Mouse (Mus musculus) kidney, postnatal 10 days (tissue): ENCODE results near the gene Vps18.
A peak's percentile ranks its signal among the peaks of the same experiment; 100 is the strongest.

Experiments
- DNase-seq: peaks from one replicate; pipeline ENCODE4 v3.0.0; 2021; ENCODE audit warnings: mixed read lengths

The Vps18 gene

GRCm38 (mm10) chr2:119322587-119323300, 34.2 kb downstream of the Vps18 start:
- DNase-seq, result peak; percentile 61

GRCm38 (mm10) chr2:119323866-119324575, 35.5 kb downstream of the Vps18 start:
- no peak for DNase-seq

GRCm38 (mm10) chr2:119324576-119325318, 36.2 kb downstream of the Vps18 start:
- DNase-seq, result peak; percentile 70

DNA sequence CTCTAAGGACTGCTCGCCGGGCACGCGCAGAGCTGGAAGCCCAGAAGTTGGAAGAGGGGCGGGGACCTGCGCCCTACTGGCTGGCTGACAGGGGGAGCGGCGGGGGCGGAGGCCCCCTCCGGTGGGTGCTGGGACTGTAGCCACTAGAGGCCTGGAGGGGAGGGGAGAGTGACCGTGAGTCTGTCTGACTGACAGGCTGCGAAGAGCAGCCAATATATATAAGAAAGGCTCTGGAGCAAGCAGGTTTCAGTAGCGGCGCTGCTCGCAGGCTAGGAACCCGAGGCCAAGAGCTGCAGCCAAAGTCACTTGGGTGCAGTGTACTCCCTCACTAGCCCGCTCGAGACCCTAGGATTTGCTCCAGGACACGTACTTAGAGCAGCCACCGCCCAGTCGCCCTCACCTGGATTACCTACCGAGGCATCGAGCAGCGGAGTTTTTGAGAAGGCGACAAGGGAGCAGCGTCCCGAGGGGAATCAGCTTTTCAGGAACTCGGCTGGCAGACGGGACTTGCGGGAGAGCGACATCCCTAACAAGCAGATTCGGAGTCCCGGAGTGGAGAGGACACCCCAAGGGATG, 37.1 kb downstream of the Vps18 start, which contains the start of gene Dll4:
Dll4 (plus strand) TSS at position 217 of the 576 bp plus-strand sequence.
- DNase-seq, result peak; percentile 86

- DNase-seq, result peak; percentile 54
Measured at GRCm38 (mm10) chr2:119326161-119327101, 37.9 kb downstream of the Vps18 start.

GRCm38 (mm10) chr2:119327102-119327480, 38.6 kb downstream of the Vps18 start:
- DNase-seq, result peak; percentile 87

- DNase-seq, result no peak
Measured at GRCm38 (mm10) chr2:119327942-119328526, 39.5 kb downstream of the Vps18 start.

- no peak for DNase-seq
Measured at GRCm38 (mm10) chr2:119328546-119328945, 40.0 kb downstream of the Vps18 start.

GRCm38 (mm10) chr2:119329123-119329817, 40.7 kb downstream of the Vps18 start:
- DNase-seq, result no peak

DNA sequence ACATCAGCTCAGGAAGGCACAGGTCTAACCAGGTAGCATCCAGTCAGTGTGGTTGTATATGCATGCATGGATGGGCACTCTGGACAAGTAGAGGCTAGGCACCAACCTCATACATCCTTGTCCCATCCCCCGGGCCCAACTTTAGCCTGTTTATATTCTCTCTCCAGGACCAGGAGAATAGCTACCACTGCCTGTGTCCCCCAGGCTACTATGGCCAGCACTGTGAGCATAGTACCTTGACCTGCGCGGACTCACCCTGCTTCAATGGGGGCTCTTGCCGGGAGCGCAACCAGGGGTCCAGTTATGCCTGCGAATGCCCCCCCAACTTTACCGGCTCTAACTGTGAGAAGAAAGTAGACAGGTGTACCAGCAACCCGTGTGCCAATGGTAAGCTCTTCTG, 42.3 kb downstream of the Vps18 start:
- DNase-seq, result no peak

DNA sequence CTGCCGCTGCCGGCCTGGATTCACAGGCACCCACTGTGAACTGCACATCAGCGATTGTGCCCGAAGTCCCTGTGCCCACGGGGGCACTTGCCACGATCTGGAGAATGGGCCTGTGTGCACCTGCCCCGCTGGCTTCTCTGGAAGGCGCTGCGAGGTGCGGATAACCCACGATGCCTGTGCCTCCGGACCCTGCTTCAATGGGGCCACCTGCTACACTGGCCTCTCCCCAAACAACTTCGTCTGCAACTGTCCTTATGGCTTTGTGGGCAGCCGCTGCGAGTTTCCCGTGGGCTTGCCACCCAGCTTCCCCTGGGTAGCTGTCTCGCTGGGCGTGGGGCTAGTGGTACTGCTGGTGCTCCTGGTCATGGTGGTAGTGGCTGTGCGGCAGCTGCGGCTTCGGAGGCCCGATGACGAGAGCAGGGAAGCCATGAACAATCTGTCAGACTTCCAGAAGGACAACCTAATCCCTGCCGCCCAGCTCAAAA, 43.7 kb downstream of the Vps18 start:
- DNase-seq, result no peak

GRCm38 (mm10) chr2:119334135-119334534, 45.6 kb downstream of the Vps18 start:
- DNase-seq, result no peak

- no peak for DNase-seq
Measured at GRCm38 (mm10) chr2:119334964-119335525, 46.5 kb downstream of the Vps18 start.

GRCm38 (mm10) chr2:119335535-119335934, 47.0 kb downstream of the Vps18 start:
- no peak for DNase-seq

GRCm38 (mm10) chr2:119336002-119336401, 47.5 kb downstream of the Vps18 start:
- DNase-seq, result no peak

DNA sequence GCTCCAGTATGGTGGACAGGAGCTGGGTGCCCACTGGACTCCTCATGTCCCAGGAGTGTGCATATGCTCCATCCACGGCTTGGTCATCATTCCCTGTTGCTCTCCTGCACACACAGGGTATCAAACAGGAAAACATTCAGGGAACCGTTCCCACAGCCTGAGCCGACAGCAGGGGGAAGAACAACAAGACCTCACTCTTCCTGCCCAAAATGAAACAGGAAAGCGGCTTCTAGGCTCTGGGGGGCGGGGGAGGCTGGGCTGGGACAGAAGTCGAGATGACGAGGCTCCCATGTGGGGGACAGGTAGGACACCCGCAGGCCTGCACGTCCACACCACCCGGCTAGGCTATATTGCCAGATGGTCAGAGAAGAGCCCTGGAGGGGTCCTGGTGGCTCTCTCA, 47.9 kb downstream of the Vps18 start:
- peak; percentile 69 for DNase-seq

- peak; percentile 95 for DNase-seq
Measured at GRCm38 (mm10) chr2:119337425-119338265, 49.1 kb downstream of the Vps18 start.

DNA sequence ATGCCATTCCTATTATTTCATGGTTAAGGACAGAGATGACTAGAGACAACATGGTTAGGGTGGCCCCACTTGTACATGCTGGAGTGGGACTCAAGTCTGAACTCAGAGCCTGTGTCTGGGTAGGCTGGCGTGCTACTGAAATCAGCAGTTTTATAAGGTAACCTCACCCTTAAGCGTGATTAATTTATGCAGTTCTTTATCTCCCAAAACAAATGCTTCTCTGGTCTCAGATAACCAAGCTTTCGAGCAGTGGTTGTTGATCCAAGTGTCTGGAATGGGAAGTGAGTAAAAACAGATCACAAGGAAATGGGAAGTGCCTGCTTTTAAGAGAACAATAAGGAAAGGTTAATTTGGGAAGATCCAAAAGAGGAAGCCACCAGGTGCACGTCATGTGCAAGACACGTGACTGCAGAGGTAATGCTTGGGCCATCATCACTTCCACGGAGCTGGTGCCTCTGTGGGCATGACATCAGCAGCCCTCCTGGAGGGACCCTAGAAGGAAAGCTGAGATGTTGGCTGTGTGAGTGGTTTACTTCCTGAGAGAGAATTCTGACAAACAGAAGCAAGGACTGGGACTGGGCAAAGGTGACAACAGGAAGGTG, 56.1 kb downstream of the Vps18 start:
- DNase-seq, result no peak
